Mouse (Mus musculus) intestine, embryonic 14.5 days (tissue): ENCODE results near the gene Slc30a4. TPM values are rescaled to one million over a fixed set of nuclear protein-coding genes. Genes with fewer than 3 reads are reported as not detected.
A peak's percentile ranks its signal among the peaks of the same experiment; 100 is the strongest.

Experiments used
- ATAC-seq: fragments of 200-750 bp; cut with Nextera tagmentation; replicated peaks from 2 replicates; pipeline ENCODE4 v1.8.0; 2017; ENCODE audit warnings: low read depth, moderate number of reproducible peaks, moderate TSS enrichment, moderate library complexity; ENCODE audit not compliant: low FRiP score, low TSS enrichment
- DNase-seq: peaks from one replicate; pipeline ENCODE4 v3.0.0-alpha.2; 2018; ENCODE audit warnings: low spot score
- H3K27ac ChIP-seq: fragments of 300-500 bp; sonication (generic); 2 replicates; pipeline ENCODE4 v1.5.1; 2014; ENCODE audit warnings: low read depth, mild to moderate bottlenecking, control low read depth
- H3K27me3 ChIP-seq: fragments of 300-500 bp; sonication (generic); replicated peaks from 2 replicates; pipeline ENCODE4 v1.6.1; 2014; ENCODE audit warnings: low read length, control low read depth; ENCODE audit not compliant: control insufficient read depth, insufficient read depth
- H3K36me3 ChIP-seq: fragments of 300-500 bp; sonication (generic); 2 replicates; pipeline ENCODE4 v1.6.1; 2014; ENCODE audit warnings: low read length, control low read depth; ENCODE audit not compliant: control insufficient read depth, insufficient read depth
- H3K4me1 ChIP-seq: fragments of 300-500 bp; sonication (generic); replicated peaks from 2 replicates; pipeline ENCODE4 v1.6.1; 2014; ENCODE audit warnings: low read length, control low read depth, mixed read lengths; ENCODE audit not compliant: control insufficient read depth, insufficient read depth
- H3K4me2 ChIP-seq: fragments of 300-500 bp; sonication (generic); 2 replicates; pipeline ENCODE4 v1.6.1; 2014; ENCODE audit warnings: low read length
- H3K4me3 ChIP-seq: fragments of 300-500 bp; sonication (generic); 2 replicates; pipeline ENCODE4 v1.5.1; 2014; ENCODE audit warnings: low read depth, low read length, control low read depth, mixed read lengths
- H3K9ac ChIP-seq: fragments of 300-500 bp; sonication (generic); 2 replicates; pipeline ENCODE4 v1.6.1; 2014; ENCODE audit warnings: mild to moderate bottlenecking, low read length
- H3K9me3 ChIP-seq: fragments of 300-500 bp; sonication (generic); 2 replicates; pipeline ENCODE4 v1.6.1; 2016; ENCODE audit warnings: low read length, control low read depth; ENCODE audit not compliant: control insufficient read depth
- WGBS: fragments of 180-500 bp; shearing (Covaris S2); extraction: QIAGEN DNeasy Blood & Tissue Kit; methylation state at CpG from one replicate; pipeline ENCODE4 v1.1.7; 2014; 5-methylcytosine and 5-hydroxymethylcytosine counted together
- polyA plus RNA-seq: library from polyadenylated mRNA; unstranded; fragments of >200 nt; fragmentation: Nextera tagmentation; extraction: Ambion mirVana; gene quantifications from 2 replicates; pipeline ENCODE4 v1.2.1, GENCODE M21; 2014

Slc30a4 gene
- polyA plus RNA-seq, 1 experiment from 2014 or later = 13.7 TPM

DNA sequence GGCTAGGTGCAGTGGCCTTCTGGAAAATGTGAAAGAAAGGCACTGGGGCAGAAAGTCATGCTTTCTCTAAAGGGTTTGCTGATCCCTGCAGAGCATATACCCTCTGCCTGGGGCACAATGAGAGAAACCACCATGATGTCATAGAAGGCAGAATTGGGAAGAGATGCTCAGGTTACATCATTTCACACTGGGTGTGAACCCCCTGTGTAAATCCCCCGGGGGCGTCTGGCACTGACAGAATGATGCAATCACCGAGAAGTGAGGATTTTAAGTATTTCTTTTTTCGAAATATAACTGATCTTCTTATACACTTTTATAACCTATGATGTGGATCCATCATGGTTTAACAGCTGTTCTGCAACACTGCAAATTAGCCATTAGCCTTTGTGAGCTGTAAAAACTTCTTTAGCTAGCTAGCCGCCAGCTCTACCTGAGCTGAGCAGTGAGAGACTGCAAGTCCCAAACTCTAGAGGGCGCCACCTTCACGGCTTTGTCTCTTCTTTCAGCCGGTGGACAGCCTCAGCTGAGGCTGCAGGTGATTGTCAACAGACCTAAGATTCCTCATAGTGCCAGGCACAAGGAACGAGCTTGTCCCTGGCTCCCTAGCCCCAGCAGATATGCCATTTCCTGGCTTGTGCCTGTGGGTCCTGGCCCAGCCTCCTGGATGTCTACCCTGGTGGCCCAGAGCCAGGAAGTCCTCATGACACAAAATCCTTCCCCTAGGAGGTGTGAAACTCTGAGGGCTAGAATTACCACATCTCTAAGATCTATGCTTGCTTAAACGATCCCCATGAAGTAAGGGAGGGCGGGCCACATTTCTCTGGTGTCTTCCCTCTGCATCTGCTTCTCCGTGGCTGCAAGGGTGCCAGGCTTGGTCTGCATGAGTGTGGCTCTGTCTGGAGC is 36.2 kb downstream of the Slc30a4 start:
- no peak overlapping the region for H3K4me3 ChIP-seq
- H3K9me3 ChIP-seq = no peaks in the 10 kb centered on the region
- H3K4me2 ChIP-seq = no peak overlapping the region
- H3K27ac ChIP-seq = no peak overlapping the region
- WGBS = 41% methylated on average over 12 of the region's 12 CpGs
- DNase-seq = peak; percentile 70
- ATAC-seq = peak; percentile 61; the same call in 1 of the 2 replicates
- no peaks in the 10 kb centered on the region for H3K27me3 ChIP-seq
- H3K36me3 ChIP-seq = no peaks in the 10 kb centered on the region
- no peak overlapping the region for H3K9ac ChIP-seq
- H3K4me1 ChIP-seq = no peaks in the 10 kb centered on the region

DNA sequence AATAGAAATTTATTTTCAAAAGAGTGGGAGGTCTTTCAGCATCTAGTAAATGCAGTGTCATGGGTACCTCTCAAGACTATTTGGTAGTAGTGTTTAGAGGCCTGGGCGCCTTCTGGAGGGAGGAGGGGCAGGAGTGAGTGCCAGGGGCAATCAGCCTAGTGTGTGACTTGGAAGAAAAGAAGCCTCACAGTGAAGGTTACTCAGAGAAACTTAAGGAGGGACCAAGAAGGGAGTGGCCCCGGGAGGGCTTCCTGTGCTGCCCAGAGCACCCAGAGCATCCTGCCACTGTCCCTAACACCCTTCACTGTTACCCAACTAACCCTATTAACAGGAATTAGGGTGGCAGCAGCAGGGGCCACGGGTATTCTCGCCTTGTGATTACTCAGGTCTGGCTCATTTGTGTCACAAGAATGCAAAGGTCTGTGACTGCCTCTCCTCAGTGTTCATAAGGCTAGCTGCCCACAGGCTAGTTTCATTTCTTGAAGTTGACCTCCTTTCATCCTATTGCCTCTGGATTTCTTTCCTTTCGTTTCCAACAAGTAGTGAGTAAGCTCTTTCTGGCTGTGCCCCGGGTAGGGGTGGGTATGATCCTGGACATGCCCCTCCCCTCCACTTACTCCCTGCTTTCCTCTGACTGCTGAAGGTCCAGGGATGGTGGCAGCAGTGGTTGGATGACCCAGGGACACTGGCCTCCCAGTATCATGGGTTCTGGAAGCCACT is 37.0 kb downstream of the Slc30a4 start:
- no peak overlapping the region for H3K27ac ChIP-seq
- no peaks in the 10 kb centered on the region for H3K36me3 ChIP-seq
- no peaks in the 10 kb centered on the region for H3K27me3 ChIP-seq
- WGBS = 36% methylated on average over 6 of the region's 6 CpGs
- H3K9ac ChIP-seq = no peak overlapping the region
- no peak overlapping the region for H3K4me3 ChIP-seq
- no peak for ATAC-seq
- no peaks in the 10 kb centered on the region for H3K9me3 ChIP-seq
- no peak for DNase-seq
- no peaks in the 10 kb centered on the region for H3K4me1 ChIP-seq
- H3K4me2 ChIP-seq = no peak overlapping the region

DNA sequence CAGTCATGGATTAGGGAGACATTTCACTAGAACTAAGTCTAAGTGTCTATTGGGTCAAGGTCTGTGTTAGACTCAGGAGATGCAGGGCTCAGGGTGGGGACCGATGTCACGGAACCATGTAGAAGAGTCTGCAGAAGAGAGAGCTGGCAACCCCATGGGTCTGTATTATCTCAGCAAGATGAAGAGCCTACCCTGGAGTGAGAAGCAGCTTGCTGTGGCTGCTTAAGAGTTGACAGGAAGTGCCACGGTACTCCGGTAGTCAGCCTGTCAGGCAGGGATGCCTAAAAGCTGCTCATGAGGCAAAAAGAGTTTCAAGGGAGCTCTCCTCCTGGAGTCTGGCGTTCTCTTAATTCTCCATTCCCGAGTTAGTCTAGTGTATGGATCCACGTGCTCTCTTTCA is 42.6 kb downstream of the Slc30a4 start:
- no peaks in the 10 kb centered on the region for H3K9me3 ChIP-seq
- H3K27ac ChIP-seq = no peak overlapping the region
- H3K27me3 ChIP-seq = no peaks in the 10 kb centered on the region
- DNase-seq (no peak), ATAC-seq (no peak)
- no peaks in the 10 kb centered on the region for H3K36me3 ChIP-seq
- H3K4me3 ChIP-seq = no peak overlapping the region
- no peak overlapping the region for H3K9ac ChIP-seq
- H3K4me1 ChIP-seq = no peaks in the 10 kb centered on the region
- no peak overlapping the region for H3K4me2 ChIP-seq
- 64% methylated on average over 7 of the region's 7 CpGs for WGBS

DNA sequence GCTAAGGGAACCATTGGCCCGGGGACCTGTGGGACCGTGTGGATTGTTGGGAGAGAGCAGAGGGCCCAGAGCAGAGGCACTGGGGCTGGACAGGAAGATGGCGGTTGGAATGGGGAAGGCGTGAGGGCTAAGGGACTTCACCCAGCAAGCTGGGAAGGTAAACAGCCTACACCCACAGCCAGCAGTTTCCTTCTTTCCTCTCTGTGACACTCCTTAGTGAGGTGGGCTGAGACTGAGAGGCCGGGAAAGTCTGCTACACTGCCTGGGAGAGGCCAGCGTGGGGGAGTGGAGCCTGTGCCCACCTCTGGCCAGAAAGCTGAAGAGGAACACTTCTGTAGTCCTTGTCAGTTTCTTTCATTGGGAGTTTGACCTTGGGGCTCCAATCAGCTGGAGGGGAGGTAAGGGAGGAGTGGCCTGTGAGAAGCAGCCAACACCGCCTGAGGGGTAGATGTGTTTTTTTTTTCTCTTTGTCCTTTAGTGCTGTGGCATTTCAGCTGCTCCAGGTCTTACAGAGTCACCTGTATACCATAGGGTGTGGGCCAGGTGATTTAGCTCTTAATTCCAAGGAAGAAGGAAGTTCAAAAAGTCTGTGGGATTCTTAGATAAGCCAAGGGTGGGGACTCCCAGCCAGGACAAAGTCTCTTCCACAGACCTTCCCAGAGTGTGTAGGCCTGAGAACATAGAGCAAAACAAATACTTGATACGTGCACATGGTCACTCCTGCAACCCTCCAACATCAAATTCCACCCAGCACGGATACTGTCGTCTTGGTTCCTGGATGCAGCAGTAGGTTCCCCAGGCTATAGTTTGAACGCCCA is 44.5 kb downstream of the Slc30a4 start:
- ATAC-seq = peak; percentile 90
- H3K27ac ChIP-seq = peak overlapping the region; percentile 77
- WGBS = 80% methylated on average over 11 of the region's 11 CpGs

DNA sequence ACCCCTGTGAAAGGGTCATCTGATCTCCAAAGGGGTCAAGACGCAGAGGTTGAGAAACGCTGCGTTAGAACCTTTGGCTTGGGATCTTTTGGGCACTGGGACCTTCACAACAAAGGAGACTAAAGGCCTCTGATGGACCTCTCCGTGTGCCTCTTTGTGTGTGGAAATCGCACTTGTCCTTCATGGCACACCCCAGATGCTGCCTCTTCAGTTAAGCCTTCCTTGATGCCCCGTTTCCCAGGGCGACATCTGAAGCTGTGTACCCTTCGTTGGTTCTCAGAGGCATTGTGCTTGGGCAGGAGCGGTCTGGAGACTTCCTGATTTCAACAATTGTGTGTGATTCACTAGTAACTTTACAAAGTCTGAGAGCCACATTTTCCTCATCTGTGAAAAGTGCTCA is 45.7 kb downstream of the Slc30a4 start:
- no peak overlapping the region for H3K9ac ChIP-seq
- H3K9me3 ChIP-seq = no peaks in the 10 kb centered on the region
- ATAC-seq = no peak
- no peak overlapping the region for H3K27ac ChIP-seq
- no peaks in the 10 kb centered on the region for H3K36me3 ChIP-seq
- DNase-seq = no peak
- H3K4me3 ChIP-seq = no peak overlapping the region
- no peaks in the 10 kb centered on the region for H3K4me1 ChIP-seq
- H3K27me3 ChIP-seq = no peaks in the 10 kb centered on the region
- 46% methylated on average over 9 of the region's 9 CpGs for WGBS
- H3K4me2 ChIP-seq = no peak overlapping the region

More for the DNA sequence above, 44.5 kb downstream of the Slc30a4 start:
- Histone ChIP-seq H3K9me3 (no peaks in the 10 kb centered on the region), H3K36me3 (no peaks in the 10 kb centered on the region), H3K27me3 (no peaks in the 10 kb centered on the region), H3K9ac (no peak overlapping the region), H3K4me2 (no peak overlapping the region), H3K4me1 (no peaks in the 10 kb centered on the region), H3K4me3 (no peak overlapping the region)
- peak; percentile 65 for DNase-seq

DNA sequence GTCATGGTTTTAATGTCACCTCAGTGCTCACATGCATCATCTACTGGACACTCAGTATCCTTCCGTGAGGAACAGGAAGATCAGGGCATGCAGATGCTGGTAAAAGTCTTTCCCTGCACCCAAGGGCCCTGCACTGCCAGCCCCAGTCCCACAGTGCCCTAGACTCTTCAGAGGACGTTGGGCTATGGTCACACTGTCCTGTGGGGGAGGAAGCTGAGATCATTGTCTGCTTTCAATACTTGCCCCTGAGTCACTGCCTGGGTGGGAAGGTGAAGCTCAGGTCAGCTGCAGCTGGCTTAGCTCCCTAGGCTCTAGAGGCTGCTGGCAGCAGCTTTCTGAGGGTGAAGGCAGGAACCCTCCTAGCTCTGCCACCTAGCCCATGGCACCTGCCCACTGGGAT is 46.4 kb downstream of the Slc30a4 start:
- Histone ChIP-seq H3K27ac (no peak overlapping the region), H3K36me3 (no peaks in the 10 kb centered on the region)

DNA sequence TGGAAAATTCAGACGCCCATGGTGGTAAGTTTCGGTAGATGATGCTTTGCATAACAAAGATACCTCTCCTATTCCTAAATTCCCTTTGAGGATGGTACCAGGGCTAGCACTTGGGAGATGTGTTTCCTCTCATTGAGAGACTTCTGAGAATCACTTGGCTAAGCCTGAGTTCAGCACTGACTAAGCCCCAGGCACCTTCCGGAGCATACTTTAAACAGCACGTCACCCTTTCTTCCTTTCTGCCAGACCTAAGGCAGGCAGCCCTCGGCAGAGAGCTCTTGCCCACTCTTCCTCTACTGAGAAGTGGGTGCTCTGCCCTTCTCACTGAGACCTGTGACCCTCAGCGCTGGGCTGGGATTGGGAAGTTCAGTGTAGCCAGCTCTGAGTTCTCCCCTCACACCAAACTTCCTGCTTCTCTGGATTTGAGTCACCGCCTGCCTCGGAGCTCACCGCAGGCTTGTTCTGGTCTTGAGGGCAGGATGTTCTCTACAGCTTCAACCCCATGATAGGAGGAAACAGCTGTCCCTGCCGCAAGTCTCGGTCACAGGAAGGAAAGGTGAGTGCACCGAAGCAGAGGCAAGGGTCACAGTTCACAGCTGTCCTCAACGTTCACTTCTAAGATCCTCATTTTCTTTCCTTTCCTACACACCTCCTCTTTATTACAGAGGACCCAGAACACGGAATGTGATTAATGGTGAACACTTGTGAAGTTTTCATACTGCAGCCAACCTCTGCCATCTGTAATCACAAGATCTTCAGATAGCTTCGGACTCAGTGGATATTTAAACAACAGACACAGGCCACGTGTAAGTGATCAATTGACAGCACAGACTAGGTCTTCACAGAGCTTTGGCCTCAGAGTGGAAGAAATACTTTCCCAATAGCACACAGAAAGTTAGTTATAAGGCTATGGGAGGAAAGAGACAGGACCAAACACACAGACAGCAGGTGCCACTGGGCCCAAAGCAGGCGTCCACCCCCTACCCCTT is 50.1 kb downstream of the Slc30a4 start:
- ATAC-seq = no peak

More for the DNA sequence above, 46.4 kb downstream of the Slc30a4 start:
- no peak overlapping the region for H3K4me2 ChIP-seq
- H3K27me3 ChIP-seq = no peaks in the 10 kb centered on the region
- DNase-seq (no peak), ATAC-seq (no peak)
- no peak overlapping the region for H3K4me3 ChIP-seq
- WGBS = 46% methylated on average over 2 of the region's 2 CpGs
- no peaks in the 10 kb centered on the region for H3K4me1 ChIP-seq
- no peak overlapping the region for H3K9ac ChIP-seq
- H3K9me3 ChIP-seq = no peaks in the 10 kb centered on the region

More for the DNA sequence above, 50.1 kb downstream of the Slc30a4 start:
- H3K4me2 ChIP-seq = no peak overlapping the region
- no peaks in the 10 kb centered on the region for H3K9me3 ChIP-seq
- no peaks in the 10 kb centered on the region for H3K4me1 ChIP-seq
- H3K27me3 ChIP-seq = no peaks in the 10 kb centered on the region
- H3K27ac ChIP-seq = no peak overlapping the region
- 53% methylated on average over 17 of the region's 17 CpGs for WGBS
- no peak for DNase-seq
- H3K36me3 ChIP-seq = no peaks in the 10 kb centered on the region
- no peak overlapping the region for H3K9ac ChIP-seq
- H3K4me3 ChIP-seq = no peak overlapping the region
